Mouse (Mus musculus) ES-Bruce4 (cell line): ENCODE data around the gene Cabp4. TPM values are rescaled to one million over a fixed set of nuclear protein-coding genes. Genes with fewer than 3 reads are reported as not detected.

Source experiments
- H3K27ac ChIP-seq: 2 replicates; pipeline ENCODE4 v1.5.1; 2012; ENCODE audit warnings: low read length, inconsistent platforms; ENCODE audit not compliant: insufficient read depth
- H3K27me3 ChIP-seq: 2 replicates; pipeline ENCODE4 v1.6.1; 2012; ENCODE audit warnings: mild to moderate bottlenecking, low read length, inconsistent platforms; ENCODE audit not compliant: control insufficient read depth, poor library complexity, insufficient read depth, severe bottlenecking
- H3K36me3 ChIP-seq: 2 replicates; pipeline ENCODE4 v1.6.1; 2012; ENCODE audit warnings: inconsistent platforms, mild to moderate bottlenecking, low read length, moderate library complexity; ENCODE audit not compliant: control insufficient read depth, poor library complexity, insufficient read depth, severe bottlenecking
- H3K4me1 ChIP-seq: one replicate; pipeline ENCODE4 v1.8.1; 2011; ENCODE audit warnings: low read length; ENCODE audit not compliant: control insufficient read depth, insufficient read depth
- H3K4me3 ChIP-seq: 2 replicates; pipeline ENCODE4 v1.5.1; 2011; ENCODE audit warnings: low read depth, mild to moderate bottlenecking, low read length
- H3K9ac ChIP-seq: 2 replicates; pipeline ENCODE4 v1.6.1; 2012; ENCODE audit warnings: low read depth, mild to moderate bottlenecking, inconsistent platforms; ENCODE audit not compliant: poor library complexity, severe bottlenecking
- H3K9me3 ChIP-seq: replicated peaks from 2 replicates; pipeline ENCODE4 v1.6.1; 2012; ENCODE audit warnings: mild to moderate bottlenecking, low read length, inconsistent platforms; ENCODE audit not compliant: control insufficient read depth, poor library complexity, insufficient read depth, severe bottlenecking
- CTCF ChIP-seq: IDR thresholded peaks from one replicate; pipeline ENCODE4 v1.8.1; 2011; ENCODE audit warnings: low read depth, low read length
- EP300 ChIP-seq: IDR thresholded peaks from 2 replicates; pipeline ENCODE4 v1.6.1; 2011; ENCODE audit warnings: low read depth, low read length; ENCODE audit not compliant: insufficient read depth
- POLR2A ChIP-seq: IDR thresholded peaks from one replicate; pipeline ENCODE4 v1.8.1; 2011; ENCODE audit warnings: low read length; ENCODE audit not compliant: insufficient read depth
- polyA plus RNA-seq: library from polyadenylated mRNA; stranded (reverse); fragments of >200 nt; gene quantifications from 2 replicates; pipeline ENCODE4 v1.2.4, GENCODE M21; 2011; ENCODE audit warnings: low read depth; ENCODE audit not compliant: missing spikeins, insufficient read depth, insufficient read length

The Cabp4 gene
- polyA plus RNA-seq, 1 experiment: not detected

DNA sequence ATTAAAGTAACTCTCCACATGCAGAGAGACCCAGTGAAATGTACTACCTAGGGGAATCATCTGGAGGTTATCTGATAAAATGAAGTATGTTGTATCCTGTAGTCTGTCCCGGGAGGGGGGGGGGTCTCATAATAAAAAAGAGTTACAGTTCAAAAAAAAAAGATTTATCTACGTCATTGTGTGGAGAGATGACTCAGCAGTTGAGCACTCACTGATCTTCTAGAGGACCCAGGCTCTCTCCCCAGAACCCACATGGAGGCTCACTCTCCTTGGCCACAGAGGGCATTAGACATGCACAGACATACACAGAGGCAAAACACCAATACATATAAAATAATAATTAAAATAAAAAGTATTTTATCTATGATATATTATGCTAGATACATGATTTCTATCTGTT lies 52.5 kb downstream of the Cabp4 start:
- TF ChIP-seq CTCF (no peak), EP300 (no peak), POLR2A (no peak)
- H3K27me3 ChIP-seq: no peaks in the 10 kb centered on the region
- H3K36me3 ChIP-seq: no peaks in the 10 kb centered on the region

DNA sequence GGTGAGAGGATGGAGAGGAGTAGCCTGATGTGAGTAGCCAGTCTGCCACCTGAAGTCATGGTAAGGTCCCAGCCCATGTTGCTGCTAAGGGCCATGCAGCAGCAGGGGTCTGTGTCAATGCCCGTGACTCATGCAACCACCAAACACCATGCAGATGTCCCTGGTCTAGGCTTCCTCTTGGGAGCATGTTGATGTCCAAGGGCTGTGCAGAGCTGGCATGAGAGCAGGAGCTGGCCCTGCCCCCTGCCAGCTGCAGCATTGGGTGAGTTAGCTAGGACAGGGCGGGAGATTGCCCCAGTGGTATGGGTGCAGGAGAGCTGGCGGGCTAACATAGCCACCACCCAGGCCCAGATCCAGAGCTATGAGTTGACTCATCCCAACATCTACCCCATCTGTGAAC lies 53.4 kb downstream of the Cabp4 start:
- H3K27ac ChIP-seq: no peak overlapping the region
- H3K4me1 ChIP-seq: no peaks in the 10 kb centered on the region
- no peak for TF ChIP-seq CTCF
- no peak for TF ChIP-seq POLR2A
- TF ChIP-seq EP300: no peak
- no peaks in the 10 kb centered on the region for H3K9me3 ChIP-seq
- no peak overlapping the region for H3K4me3 ChIP-seq
- no peak overlapping the region for H3K9ac ChIP-seq
- H3K36me3 ChIP-seq: no peaks in the 10 kb centered on the region
- no peaks in the 10 kb centered on the region for H3K27me3 ChIP-seq

More for the DNA sequence above, 52.5 kb downstream of the Cabp4 start:
- H3K4me1 ChIP-seq: no peaks in the 10 kb centered on the region
- H3K4me3 ChIP-seq: no peak overlapping the region
- no peak overlapping the region for H3K9ac ChIP-seq
- no peaks in the 10 kb centered on the region for H3K9me3 ChIP-seq
- no peak overlapping the region for H3K27ac ChIP-seq

DNA sequence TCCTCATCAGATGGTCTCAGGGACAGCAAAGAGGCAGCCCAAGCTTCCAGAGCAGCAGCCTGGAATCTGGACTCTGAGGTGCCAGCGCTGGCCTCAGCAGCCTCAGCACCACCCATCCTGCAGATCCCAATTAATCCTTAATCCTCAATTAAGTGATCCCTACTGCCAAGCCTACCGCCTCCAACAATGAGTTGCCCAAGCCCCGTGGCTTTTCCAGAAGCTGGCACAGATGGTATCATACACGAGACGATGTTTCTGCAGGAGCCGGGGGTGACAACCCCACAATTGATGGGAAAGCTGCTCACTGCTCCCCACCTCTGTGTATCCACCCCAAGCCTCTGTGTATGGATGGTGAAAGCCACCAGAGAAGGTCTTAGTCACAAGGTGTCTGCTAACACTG lies 54.7 kb downstream of the Cabp4 start:
- Histone ChIP-seq H3K4me1 (no peaks in the 10 kb centered on the region), H3K9ac (no peak overlapping the region), H3K27ac (no peak overlapping the region), H3K4me3 (no peak overlapping the region), H3K36me3 (no peaks in the 10 kb centered on the region), H3K9me3 (no peaks in the 10 kb centered on the region), H3K27me3 (no peaks in the 10 kb centered on the region)
- no peak for TF ChIP-seq EP300
- TF ChIP-seq POLR2A: no peak
- no peak for TF ChIP-seq CTCF

DNA sequence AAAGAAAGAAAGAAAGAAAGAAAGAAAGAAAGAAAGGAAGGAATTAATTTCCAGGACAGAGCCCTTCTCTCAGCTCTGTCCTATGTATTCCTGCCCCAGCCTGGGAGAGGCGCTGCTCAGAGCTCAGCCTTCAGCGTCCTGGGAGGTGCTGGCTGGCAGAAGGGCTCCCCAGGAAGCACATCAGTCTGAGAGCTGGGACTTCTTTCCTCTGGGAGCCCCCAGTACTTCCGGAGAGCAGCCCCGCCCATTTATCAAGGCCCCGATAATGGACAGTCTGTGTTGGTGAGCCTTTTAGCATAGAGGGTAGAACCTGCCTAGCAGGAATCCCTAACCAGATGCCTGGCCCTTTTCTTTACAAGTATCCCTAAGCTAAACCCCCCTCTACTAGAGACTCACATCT lies 55.7 kb downstream of the Cabp4 start:
- TF ChIP-seq EP300 (no peak), CTCF (no peak), POLR2A (no peak)
- Histone ChIP-seq H3K27me3 (no peaks in the 10 kb centered on the region), H3K4me1 (no peaks in the 10 kb centered on the region), H3K36me3 (no peaks in the 10 kb centered on the region), H3K9ac (no peak overlapping the region), H3K9me3 (no peaks in the 10 kb centered on the region), H3K27ac (no peak overlapping the region), H3K4me3 (no peak overlapping the region)

DNA sequence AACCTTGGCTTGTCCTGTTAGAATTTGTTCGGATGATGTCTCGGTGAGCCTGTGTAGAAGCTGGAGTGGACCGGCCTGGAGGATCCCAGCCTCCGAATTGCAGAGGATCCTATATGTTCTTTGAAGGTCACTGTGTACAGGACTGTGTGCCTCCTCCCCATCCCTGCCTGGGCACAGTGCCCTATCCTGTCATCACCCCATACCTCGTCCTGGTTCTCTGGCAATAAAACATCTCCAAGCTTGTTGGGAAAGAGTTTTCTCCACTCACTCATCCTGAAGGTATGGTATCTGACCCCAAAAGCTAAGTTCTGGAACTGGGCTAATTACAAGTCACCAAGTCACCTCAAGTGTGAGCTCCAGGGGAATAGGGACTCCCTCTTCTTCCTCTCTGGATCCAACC lies 56.7 kb downstream of the Cabp4 start:
- Histone ChIP-seq H3K4me3 (no peak overlapping the region), H3K9me3 (no peaks in the 10 kb centered on the region), H3K9ac (no peak overlapping the region), H3K27me3 (no peaks in the 10 kb centered on the region), H3K27ac (no peak overlapping the region), H3K36me3 (no peaks in the 10 kb centered on the region), H3K4me1 (no peaks in the 10 kb centered on the region)
- TF ChIP-seq EP300 (no peak), CTCF (no peak), POLR2A (no peak)

DNA sequence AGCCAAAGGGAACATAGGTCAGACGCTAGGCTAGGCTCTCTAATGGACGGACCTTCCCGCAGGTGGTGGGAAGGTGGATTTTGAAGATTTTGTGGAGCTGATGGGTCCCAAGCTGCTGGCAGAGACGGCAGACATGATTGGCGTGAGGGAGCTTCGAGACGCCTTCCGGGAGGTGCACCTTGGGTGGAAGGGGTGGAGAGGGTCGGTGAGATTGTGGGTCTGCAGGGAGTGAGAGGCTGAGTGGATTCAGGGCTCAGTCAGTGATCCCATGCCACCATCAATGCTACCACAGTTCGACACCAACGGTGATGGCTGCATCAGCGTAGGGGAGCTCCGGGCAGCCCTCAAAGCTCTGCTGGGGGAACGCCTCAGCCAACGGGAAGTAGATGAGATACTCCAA lies 57.7 kb downstream of the Cabp4 start:
- no peaks in the 10 kb centered on the region for H3K4me1 ChIP-seq
- TF ChIP-seq EP300 (no peak), POLR2A (no peak), CTCF (no peak)
- no peak overlapping the region for H3K9ac ChIP-seq
- no peak overlapping the region for H3K27ac ChIP-seq
- H3K27me3 ChIP-seq: no peaks in the 10 kb centered on the region
- no peak overlapping the region for H3K4me3 ChIP-seq
- no peaks in the 10 kb centered on the region for H3K9me3 ChIP-seq
- H3K36me3 ChIP-seq: no peaks in the 10 kb centered on the region

Other genes with a start within 250 kb of the Cabp4 start
- 25.2 and 30.0 TPM in 2 replicates for gene Tcirg1, start 236.9 kb downstream of the Cabp4 start, polyA plus RNA-seq
- 91.7 and 112 TPM in 2 replicates for gene Ndufs8, start 231.3 kb downstream of the Cabp4 start, polyA plus RNA-seq
- gene Aldh3b1, start 214.2 kb downstream of the Cabp4 start, polyA plus RNA-seq: 0.66 and 0.96 TPM in 2 replicates
- gene Unc93b1, start 208.8 kb downstream of the Cabp4 start, polyA plus RNA-seq: 12.1 and 13.5 TPM in 2 replicates
- gene Aldh3b3, start 185.4 kb downstream of the Cabp4 start, polyA plus RNA-seq: not detected in 2 replicates
- gene Aldh3b2, start 171.7 kb downstream of the Cabp4 start, polyA plus RNA-seq: 1.3 and 1.4 TPM in 2 replicates
- gene Acy3, start 157.5 kb downstream of the Cabp4 start, polyA plus RNA-seq: 4.8 and 7.8 TPM in 2 replicates
- not detected in 2 replicates for gene Tbx10, start 151.3 kb downstream of the Cabp4 start, polyA plus RNA-seq
- gene Nudt8, start 143.5 kb downstream of the Cabp4 start, polyA plus RNA-seq: 17.3 and 20.8 TPM in 2 replicates
- gene Gm49405, start 143.4 kb downstream of the Cabp4 start, polyA plus RNA-seq: 2.4 and 3.0 TPM in 2 replicates
- 2.9 and 3.6 TPM in 2 replicates for gene Doc2g, start 140.7 kb downstream of the Cabp4 start, polyA plus RNA-seq
- gene Ndufv1, start 131.2 kb downstream of the Cabp4 start, polyA plus RNA-seq: 77.9 and 89.6 TPM in 2 replicates
- 119 and 155 TPM in 2 replicates for gene Gstp1, start 106.0 kb downstream of the Cabp4 start, polyA plus RNA-seq
- 29.3 and 32.1 TPM in 2 replicates for gene Gstp2, start 98.0 kb downstream of the Cabp4 start, polyA plus RNA-seq
- gene Gstp3, start 84.5 kb downstream of the Cabp4 start, polyA plus RNA-seq: 0.91 and 2.3 TPM in 2 replicates
- gene Cabp2, start 62.5 kb downstream of the Cabp4 start, polyA plus RNA-seq: not detected in 2 replicates
- 26.9 and 32.5 TPM in 2 replicates for gene Cdk2ap2, start 46.9 kb downstream of the Cabp4 start, polyA plus RNA-seq
- gene Pitpnm1, start 44.0 kb downstream of the Cabp4 start, polyA plus RNA-seq: 9.8 and 11.2 TPM in 2 replicates
- 43.8 and 51.3 TPM in 2 replicates for gene Aip, start 18.2 kb downstream of the Cabp4 start, polyA plus RNA-seq
- gene Gpr152, start 4.2 kb downstream of the Cabp4 start, polyA plus RNA-seq: not detected in 2 replicates
- 82.4 and 88.1 TPM in 2 replicates for gene Coro1b, start 4.6 kb upstream of the Cabp4 start, polyA plus RNA-seq
- gene Ptprcap, start 9.6 kb upstream of the Cabp4 start, polyA plus RNA-seq: not detected in 2 replicates
- gene Rps6kb2, start 19.3 kb upstream of the Cabp4 start, polyA plus RNA-seq: 17.1 and 27.3 TPM in 2 replicates
- 1.7 and 2.1 TPM in 2 replicates for gene Carns1, start 31.4 kb upstream of the Cabp4 start, polyA plus RNA-seq
- 1.2 TPM in 2 replicates for gene Tbc1d10c, start 47.3 kb upstream of the Cabp4 start, polyA plus RNA-seq
- 295 and 298 TPM in 2 replicates for gene Ppp1ca, start 48.0 kb upstream of the Cabp4 start, polyA plus RNA-seq
- gene Rad9a, start 57.6 kb upstream of the Cabp4 start, polyA plus RNA-seq: 42.3 and 48.2 TPM in 2 replicates
- gene Clcf1, start 70.2 kb upstream of the Cabp4 start, polyA plus RNA-seq: 1.5 and 1.8 TPM in 2 replicates
- not detected in 2 replicates for gene AC109138.7, start 70.3 kb upstream of the Cabp4 start, polyA plus RNA-seq
- 21.9 and 26.7 TPM in 2 replicates for gene Pold4, start 87.9 kb upstream of the Cabp4 start, polyA plus RNA-seq
- 8.5 and 9.2 TPM in 2 replicates for gene Ssh3, start 125.1 kb upstream of the Cabp4 start, polyA plus RNA-seq
- 4.9 and 6.5 TPM in 2 replicates for gene Ankrd13d, start 139.1 kb upstream of the Cabp4 start, polyA plus RNA-seq
- gene Grk2, start 162.2 kb upstream of the Cabp4 start, polyA plus RNA-seq: 40.2 and 46.4 TPM in 2 replicates